Mouse (Mus musculus): Measurements from ENCODE around the gene Slc15a2.

Slc15a2 gene

DNA sequence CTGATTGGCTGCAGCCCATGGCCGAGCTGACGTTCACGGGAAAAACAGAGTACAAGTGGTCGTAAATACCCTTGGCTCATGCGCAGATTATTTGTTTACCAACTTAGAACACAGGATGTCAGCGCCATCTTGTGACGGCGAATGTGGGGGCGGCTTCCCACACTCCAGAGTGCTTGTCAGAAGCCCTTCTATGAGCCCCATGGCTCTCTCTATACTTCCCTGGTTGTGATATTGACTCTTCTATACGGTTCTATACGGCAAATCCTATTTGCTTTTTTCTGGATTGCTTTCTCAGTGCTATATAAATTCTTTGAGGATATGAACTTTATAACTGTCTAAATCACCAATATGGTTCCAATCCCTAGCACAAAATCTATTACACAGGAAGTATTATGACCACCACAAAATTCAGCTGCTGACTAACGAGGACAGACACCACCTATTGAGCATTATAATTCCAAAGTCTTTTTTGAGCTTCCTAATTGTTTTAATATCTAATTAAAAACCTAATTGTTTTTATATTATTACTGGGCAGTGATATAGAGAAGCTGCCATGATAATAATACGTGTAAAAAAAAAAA, 14.5 kb downstream of the Slc15a2 start:
- CTCF ChIA-PET = no interaction called here

DNA sequence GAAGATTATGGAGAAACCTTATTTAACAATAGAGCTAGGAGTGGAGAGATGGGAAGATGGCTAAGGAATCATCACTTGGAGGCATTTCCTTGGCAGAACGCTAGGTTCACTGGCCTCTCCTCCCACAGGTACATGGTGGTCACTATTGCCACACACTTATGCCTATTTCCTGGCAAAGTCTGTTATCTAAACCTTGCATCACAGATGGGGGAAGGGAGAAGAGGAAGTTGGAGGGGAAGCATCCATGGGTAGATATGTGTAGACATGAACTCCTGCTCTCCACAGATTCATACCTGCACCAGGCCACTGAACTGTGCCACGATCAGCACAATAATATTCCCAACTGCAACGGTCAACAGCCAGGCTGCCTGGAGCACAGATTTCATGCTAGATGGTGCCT, 32.8 kb downstream of the Slc15a2 start:
- CTCF ChIA-PET = no interaction called here

DNA sequence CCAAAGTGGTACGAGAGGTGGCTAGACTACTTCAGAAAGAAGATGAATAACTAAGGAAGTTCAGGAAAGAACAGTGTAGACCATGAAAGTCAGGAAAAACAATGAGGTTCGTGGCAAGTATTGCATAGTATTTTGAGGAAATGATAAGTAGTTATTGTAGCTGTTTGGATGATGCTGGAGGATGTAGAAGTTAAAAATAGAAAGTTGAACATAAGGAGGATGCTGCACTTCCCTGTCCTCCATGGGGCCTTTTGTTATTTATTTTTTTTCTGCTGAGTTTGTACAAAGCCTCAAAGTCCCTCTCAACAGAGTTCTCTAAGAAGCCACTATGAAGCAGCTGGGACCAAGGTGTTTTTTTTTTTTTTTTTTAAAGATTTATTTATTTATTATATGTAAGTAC, 37.0 kb downstream of the Slc15a2 start:
- CTCF ChIA-PET = no interaction called here

DNA sequence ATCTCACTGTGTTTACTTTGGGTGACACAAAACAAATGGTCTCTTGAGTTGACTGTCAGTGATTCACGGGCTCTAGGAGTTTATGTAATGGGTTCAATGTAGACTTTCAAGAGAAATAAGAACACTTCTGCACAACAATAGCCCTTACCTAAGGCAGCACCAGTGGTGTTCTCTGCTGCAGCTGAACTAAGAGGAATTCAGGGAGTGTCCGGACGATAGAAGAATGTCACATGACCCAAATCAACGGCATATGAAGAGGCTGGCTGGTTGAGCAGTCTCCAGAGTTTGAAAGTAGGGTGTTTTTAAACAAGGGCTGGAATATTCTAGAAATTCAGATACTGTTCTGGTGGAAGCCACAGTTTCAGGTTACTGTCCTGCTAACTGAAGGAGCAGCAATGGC, 37.7 kb downstream of the Slc15a2 start:
- CTCF ChIA-PET = no interaction called here

DNA sequence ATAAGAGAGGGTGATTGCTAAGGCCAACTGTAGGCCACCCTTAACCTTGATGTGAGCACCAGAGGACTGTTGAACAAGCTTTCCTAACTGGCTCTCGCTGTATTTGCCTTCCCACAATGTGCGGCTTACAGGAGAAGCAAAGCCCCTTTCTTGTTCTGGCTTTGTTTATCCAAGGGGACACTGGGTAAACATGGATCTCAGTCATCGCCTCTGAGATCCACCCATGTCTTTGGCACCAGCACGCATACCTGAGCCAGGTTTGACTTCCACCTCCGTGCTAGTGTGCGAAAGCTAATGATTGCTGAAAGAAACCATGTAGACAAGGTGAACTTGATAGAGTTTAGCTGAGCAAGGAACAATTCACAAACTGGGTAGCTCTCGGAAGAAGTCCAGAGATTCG, 41.2 kb downstream of the Slc15a2 start:
- CTCF ChIA-PET = no interaction called here

DNA sequence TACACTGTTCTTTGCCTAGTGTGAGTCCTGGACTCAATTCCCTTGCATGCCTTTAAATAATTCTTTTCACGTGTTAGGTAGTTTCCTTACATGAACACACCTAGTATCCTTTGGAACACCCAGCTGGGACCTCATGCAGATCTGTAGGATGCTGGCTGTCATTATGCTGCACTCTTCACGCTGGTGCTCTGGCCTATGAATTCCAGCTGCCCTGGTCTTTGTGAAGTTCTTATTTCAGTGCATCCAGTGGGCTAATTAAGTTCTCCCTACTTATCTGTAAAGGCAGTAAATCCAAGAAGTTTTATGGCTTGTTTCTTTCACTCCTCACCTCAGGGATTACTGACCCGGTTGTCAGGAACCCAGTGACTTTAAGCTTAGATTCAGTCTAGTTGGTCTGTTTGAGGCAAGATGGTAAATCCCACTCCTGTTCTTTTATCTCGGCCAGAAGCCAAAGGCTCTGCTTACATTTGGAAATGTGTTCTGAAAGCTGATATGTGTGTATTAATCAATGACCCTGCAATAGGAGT, 45.3 kb downstream of the Slc15a2 start:
- CTCF ChIA-PET = no interaction called here

DNA sequence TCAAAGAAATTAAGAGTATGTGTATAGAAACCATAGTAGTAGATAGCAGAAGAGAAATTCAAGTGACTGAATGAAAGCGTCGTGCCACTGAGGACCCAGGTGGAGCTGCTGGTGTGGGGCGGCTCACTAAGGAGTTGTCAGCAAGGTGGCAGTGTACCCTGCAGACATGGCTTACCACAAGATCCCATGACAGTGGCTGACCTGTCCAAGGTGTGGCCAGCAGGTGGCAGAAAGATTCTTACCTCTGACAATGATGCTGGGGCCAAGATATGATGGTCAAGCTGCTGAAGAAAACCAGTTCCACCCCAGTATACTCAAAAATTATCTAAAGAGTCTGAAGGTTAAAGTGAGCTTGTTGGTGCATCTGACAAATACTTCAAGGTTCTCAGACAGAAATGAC, 49.3 kb downstream of the Slc15a2 start:
- CTCF ChIA-PET = no interaction called here

DNA sequence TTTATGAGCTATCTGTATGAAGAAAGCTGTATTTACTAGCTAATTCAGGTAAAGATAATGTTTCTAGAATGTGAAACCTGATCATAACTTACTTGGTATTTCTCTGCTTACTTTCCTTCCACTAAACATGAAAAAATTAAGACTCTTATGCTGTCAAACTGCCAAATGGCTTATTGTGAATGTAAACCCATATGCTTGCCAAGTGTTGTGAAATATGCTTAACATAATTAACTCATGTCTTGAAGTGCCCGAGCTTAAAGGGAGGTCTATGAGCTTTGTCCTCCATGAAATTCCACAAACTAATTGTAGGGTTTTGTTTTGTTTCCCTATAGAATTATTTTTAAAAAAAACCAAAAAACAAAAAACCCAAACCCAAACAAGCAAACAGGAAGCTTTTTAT, 50.9 kb downstream of the Slc15a2 start:
- CTCF ChIA-PET = no interaction called here

DNA sequence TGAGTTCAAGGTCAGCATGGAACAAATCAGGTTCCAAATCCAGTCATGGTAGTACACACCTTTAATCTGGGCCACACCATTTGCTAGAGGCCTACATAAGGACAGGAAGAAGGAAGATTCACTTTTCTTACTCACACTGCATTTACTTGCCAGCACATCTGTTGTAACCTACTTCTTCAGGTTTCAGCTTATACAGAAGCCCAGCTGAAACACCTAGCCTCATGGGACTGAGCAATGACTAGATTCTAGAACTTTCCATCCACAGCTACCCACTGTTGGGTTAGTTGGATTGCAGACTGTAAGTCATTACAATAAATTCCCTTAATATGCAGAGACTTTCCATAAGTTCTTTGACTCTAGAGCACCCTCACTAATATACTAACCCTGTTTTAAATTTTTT, 52.2 kb downstream of the Slc15a2 start:
- CTCF ChIA-PET = no interaction called here

DNA sequence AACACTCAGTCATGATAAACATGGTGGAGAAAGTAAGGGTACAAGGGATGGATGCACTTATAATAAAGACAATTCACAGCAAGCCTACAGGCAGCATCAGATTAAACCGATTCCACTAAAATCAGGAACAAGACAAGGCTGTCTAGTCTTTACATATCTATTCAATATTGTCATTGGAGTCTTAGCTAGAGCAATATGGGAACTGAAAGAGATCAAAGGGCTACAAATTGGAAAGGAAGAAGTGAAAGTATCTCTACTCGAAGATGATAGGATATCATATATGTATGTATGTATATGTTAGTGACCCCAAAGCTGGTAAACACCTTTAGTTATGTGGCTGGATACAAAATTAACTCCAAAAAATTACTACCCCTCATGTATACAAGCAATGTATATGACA, 55.8 kb downstream of the Slc15a2 start:
- CTCF ChIA-PET = interaction anchor here (1.3 kb wide), 1 partner anchor 9 kb away, joined by 3 read pairs; no protein-coding TSS in a partner anchor

DNA sequence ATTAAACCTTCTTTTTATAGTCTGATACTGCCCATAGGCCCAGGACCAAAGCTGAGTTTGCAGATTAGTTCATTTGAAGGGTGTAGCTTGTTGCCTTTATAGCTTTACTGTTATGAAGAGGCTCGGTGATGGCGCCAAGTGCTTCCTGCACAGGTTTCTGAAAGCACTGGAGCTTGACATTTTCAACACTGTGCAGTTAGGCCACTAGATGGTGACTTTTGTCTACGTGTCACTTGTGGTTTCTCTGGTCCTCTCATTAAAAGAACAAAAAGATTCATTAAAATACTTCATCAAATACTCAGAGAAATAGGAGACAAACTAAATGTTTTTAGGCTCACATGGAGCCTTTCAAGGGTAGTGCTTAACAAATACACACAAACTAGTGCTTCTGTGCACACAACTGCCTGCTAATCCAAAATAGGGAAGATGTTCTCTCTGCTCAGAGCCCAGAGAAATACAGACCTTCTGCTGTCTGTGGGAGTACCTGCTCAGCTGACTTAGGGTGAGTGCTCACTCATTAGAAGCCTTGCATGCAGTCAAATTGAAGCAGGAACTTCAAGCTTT, 60.8 kb downstream of the Slc15a2 start:
- CTCF ChIA-PET = no interaction called here

DNA sequence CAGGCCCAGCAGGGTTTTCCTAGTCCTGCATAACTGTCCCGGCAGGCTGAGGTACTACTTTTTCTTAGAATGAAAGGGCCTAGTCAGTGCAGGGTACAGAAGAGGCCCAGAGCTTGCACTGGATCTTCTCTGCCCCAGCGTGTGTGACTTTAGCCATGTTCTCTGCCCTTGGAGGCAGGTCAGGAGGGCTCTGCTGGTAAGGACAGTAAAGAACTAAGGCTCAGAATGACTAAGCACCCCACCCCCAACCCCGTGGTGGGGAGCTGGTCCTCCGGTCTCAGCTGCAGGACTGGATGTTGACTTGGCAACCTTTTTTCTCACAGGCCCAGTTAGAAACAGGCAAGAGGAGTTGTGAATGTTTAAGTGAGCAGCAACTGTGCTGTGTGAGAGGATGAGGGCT, 62.0 kb downstream of the Slc15a2 start:
- CTCF ChIA-PET = no interaction called here

DNA sequence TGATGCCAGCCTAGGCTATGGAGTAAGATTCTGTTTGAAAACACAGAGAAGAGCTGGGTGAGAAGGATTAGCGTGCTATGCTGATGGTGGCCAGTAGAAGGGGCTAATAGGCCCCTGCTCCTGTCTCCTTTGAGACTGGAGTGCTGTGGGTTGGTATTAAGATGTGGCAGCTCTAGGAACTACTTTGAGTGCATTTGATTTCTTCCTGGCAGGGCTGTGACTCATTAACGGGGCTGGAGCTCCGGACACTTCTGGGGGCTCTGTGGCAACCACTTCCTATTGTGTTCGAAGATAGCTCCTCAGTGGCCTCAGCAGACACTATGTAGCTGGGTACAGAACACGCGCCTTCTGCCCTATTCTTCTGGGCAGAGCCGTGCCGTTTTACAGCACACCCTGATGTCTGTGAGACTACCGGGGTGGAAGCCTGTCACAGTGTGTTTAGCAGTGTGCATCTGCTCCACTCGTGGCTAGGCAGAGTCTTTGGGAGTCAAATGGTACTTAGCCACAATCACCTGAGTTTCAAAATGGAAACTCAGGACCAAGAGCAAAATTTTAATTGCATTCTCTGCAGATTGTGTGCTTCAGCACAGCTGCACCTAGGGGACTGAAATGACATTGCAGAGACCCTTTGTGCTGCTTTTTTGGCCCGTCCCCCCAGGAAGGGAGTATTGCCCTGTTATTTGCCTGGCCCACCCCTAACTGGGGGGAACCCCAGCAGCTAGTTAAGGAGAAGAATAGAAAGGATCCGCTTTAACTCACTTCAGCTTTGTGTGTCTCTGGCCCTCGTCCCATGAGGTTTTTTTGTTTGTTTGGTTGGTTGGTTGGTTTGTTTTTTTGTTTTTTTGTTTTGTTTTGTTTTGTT, 64.3 kb downstream of the Slc15a2 start:
- CTCF ChIA-PET = interaction anchor here (0.5 to 2.1 kb wide), 5 partner anchors 8 to 318 kb away, joined by 3 to 15 read pairs (median 3); no protein-coding TSS in a partner anchor

DNA sequence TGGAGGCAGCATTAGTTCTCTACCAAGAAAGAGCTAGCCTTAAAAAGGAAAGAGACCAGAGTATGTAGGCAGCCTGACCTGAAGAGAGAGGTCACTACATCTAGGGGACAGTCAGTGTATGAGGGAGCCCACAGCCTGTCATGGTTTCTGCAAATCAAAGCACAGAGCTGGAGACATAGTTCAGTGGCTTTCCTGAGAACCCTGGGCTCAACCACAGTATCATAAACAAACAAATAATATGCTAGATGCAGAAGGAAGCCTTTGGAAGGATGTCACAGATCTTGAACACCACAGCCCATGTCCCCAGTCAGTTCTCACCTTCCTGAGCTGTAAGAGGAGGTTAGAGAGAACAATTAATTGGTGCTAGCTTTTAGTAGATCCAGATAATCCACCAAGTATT, 66.1 kb downstream of the Slc15a2 start:
- CTCF ChIA-PET = interaction anchor here (0.6 to 2.1 kb wide), 4 partner anchors 35 to 822 kb away, joined by 3 to 15 read pairs (median 8); no protein-coding TSS in a partner anchor

DNA sequence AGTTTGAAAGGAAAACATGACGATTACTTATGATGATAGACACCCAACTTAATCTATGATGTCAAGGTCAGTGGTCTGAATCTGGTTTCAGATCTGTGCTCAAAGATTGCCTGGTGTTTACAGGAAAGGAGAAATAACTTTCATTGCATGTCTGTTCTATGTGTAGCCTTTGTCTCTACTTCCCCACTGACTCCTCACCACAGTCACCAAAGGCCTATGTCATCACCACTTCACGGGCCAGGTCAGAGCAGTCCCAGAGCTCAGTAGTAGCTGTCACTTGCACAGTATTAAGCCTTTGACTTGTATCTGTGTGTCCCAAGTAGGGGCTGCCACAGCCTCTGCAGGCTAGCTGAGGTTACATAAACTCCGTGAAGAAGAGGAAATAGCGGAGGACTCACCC, 67.3 kb downstream of the Slc15a2 start:
- CTCF ChIA-PET = interaction anchor here (0.6 kb wide), 1 partner anchor 108 kb away, joined by 3 read pairs; no protein-coding TSS in a partner anchor

DNA sequence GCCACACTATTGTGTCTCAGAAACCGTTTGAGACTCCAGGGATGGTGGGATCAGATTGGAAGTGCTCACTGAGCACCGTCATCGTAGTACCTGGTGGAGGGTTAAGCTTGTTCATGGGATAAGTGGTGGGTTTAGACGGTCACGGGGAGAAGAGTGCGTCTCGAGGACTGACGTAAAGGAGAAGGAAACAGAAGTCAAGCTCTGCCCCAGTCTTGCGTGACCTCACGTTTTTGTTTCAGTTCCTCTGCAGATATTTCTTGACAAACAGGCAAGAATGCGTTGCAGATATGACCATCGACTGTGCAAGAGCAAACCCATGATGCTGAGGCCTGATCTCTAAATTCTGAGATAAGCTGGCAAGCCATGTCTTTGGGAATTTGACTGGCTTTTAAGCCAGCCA, 73.0 kb downstream of the Slc15a2 start:
- CTCF ChIA-PET = interaction anchor here (0.6 to 1.2 kb wide), 3 partner anchors 9 to 875 kb away, joined by 3 read pairs; partner anchors contain the start of gene Ildr1

DNA sequence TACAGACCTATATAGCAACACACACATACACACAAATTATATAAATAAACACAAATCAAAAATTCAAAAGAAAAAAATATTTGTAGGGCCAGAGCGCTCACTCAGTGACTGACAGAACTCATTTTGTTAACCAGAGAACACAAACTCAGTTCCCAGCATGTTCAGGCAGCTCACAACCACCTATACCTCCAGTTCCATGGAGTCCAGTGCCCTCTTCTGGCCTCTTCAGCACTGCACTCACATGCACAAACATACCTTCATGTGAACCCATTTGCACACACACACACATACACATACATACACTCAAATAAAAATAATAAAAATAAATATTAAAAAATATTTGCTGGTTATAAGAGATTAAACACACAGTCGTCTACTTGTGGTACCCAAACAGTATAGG, 74.0 kb downstream of the Slc15a2 start:
- CTCF ChIA-PET = interaction anchor here (1.3 kb wide), 1 partner anchor 29 kb away, joined by 3 read pairs; no protein-coding TSS in a partner anchor

DNA sequence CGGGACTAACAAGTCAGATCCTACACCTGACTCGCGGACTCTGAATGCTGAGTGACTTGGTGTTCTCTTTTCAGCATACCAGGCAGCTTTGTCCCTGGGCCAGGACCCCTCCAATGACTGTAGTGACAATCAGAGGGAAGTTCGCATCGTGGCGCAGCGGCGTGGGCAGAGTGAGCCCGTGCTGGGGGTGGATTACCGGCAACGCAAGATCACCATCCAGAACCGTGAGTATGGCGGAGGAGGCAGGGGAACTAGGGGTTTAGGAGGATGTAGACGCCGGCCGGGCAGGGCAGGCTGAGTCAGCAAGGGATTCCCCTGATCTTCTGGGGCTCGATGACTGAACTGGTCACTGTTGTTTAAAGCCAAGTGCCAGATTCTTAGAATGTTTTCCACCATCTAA, 75.4 kb downstream of the Slc15a2 start:
- CTCF ChIA-PET = interaction anchor here (0.8 kb wide), 1 partner anchor 234 kb away, joined by 3 read pairs; no protein-coding TSS in a partner anchor

DNA sequence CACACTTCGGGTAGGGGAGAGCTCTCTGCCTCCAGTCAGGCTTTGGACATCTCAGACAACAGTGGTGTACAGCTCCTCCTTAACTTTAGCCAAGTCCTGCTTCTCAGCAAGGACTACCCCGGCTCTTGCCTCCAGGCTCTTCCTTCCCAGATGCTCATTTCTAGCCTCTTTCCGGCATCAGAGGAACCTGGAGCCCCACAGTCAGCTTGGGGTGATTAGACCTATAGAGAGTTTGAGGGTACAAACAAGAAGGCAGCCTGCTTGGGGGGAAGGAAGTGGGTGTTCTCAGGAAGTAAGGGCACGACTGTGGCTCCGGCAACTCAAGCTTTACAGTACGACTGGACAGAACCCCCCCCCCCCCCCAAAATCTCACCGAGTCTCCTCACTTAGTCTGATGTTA, 76.0 kb downstream of the Slc15a2 start:
- CTCF ChIA-PET = interaction anchor here (0.6 to 1.0 kb wide), 4 partner anchors 33 to 1584 kb away, joined by 3 to 7 read pairs (median 4); no protein-coding TSS in a partner anchor

DNA sequence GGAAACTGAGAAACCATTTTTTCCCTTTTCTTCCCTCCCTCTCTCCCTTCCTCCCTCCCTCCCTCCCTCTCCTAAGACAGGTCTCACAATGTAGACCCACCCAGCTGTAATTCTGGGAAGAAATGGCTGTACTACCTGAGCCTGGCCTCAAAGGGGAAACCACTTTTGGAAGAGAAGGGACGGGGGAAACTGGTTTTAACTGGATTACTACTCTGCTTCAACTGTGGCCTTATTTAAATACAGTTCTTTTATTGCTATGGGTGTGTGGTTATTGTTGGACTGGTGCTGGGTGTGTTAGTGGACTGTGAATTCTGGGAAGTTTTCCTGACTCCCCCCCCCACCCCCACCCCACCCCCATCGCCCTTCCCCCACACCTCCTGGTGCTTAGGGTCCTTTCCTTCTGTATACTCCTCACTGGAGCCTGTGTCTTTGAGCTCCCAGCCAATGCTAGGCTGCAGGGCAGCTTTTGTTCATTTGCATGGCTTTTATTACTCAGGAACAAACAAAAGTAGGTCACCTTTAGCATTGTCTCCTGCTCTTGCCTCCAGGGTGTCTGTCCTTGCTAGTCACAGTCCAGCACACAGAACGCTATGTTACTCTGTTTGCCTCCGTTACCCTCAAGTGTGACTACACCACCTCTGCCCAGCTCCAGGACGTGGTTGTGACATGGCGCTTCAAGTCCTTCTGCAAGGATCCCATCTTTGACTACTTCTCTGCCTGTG, 76.9 kb downstream of the Slc15a2 start:
- CTCF ChIA-PET = interaction anchor here (0.5 to 1.0 kb wide), 3 partner anchors 18 to 38 kb away, joined by 3 to 4 read pairs (median 3); no protein-coding TSS in a partner anchor

DNA sequence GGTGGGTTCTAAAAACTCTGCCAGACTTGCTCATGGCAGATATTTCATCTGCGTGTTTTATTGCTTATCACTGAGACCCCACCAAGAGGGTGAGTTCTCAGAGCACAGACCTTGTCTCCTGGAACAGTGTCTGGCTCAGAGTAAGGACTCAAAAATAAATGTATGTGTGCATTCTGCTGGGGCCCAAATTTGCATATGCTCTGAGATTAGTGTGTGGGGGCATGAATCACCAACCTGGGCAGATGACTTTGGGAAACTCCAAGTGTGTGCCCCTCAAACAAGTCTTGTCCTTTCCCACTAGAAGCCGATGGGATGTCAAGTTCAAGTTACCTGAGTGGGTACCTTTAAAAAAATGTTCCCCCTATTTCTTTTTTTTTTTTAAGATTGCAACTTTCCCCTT, 84.3 kb downstream of the Slc15a2 start:
- CTCF ChIA-PET = no interaction called here

Data from spleen, embryonic (tissue).